Mouse (Mus musculus) CH12.LX (cell line): ENCODE results near the gene Zbp1.

Experiments used
- CTCF ChIP-seq, 2 experiments: IDR thresholded peaks in 1 of 2; conservative IDR thresholded peaks in 1 of 2; 2 replicates each; pipeline ENCODE4 v1.5.1; 2011 to 2012; ENCODE audit warnings: low read depth in 2 of 2, low read length in 2 of 2, improper control_type of control experiment in 1 of 2, inconsistent platforms in 1 of 2, mild to moderate bottlenecking in 1 of 2, moderate library complexity in 1 of 2
- E2F4 ChIP-seq: IDR thresholded peaks from 2 replicates; pipeline ENCODE4 v1.6.1; 2011; ENCODE audit warnings: low read depth, low read length, improper control_type of control experiment; ENCODE audit not compliant: insufficient replicate concordance
- ELF1 ChIP-seq: IDR thresholded peaks from 2 replicates; pipeline ENCODE4 v1.6.1; 2014; ENCODE audit warnings: low read depth, mild to moderate bottlenecking, inconsistent platforms, low read length, improper control_type of control experiment
- EP300 ChIP-seq: IDR thresholded peaks from 2 replicates; pipeline ENCODE4 v1.6.1; 2011; ENCODE audit warnings: low read length, improper control_type of control experiment
- GABPA ChIP-seq: IDR thresholded peaks from 2 replicates; pipeline ENCODE4 v1.6.1; 2012; ENCODE audit warnings: low read depth, low read length, improper control_type of control experiment, inconsistent platforms; ENCODE audit not compliant: insufficient replicate concordance
- KAT2A ChIP-seq: IDR thresholded peaks from 2 replicates; pipeline ENCODE4 v1.6.1; 2012; ENCODE audit warnings: low read length, improper control_type of control experiment, inconsistent platforms; ENCODE audit not compliant: insufficient replicate concordance
- MYC ChIP-seq: IDR thresholded peaks from 2 replicates; pipeline ENCODE4 v1.6.1; 2011; ENCODE audit warnings: low read depth, mild to moderate bottlenecking, improper control_type of control experiment, low read length
- PAX5 ChIP-seq: IDR thresholded peaks from 2 replicates; pipeline ENCODE4 v1.6.1; 2012; ENCODE audit warnings: low read length, inconsistent platforms, mixed read lengths
- POLR2A ChIP-seq: IDR thresholded peaks from 2 replicates; pipeline ENCODE4 v1.6.1; 2011; ENCODE audit warnings: low read depth, mild to moderate bottlenecking, improper control_type of control experiment, low read length
- UBTF ChIP-seq: IDR thresholded peaks from 2 replicates; pipeline ENCODE4 v1.6.1; 2012; ENCODE audit warnings: low read depth, mild to moderate bottlenecking, inconsistent platforms, low read length, improper control_type of control experiment, moderate library complexity
- USF1 ChIP-seq: IDR thresholded peaks from 2 replicates; pipeline ENCODE4 v1.6.1; 2014; ENCODE audit warnings: low read depth, mild to moderate bottlenecking, inconsistent platforms, low read length, improper control_type of control experiment
- ZC3H11A ChIP-seq: IDR thresholded peaks from 2 replicates; pipeline ENCODE4 v1.6.1; 2012; ENCODE audit warnings: low read depth, mild to moderate bottlenecking, inconsistent platforms, low read length, improper control_type of control experiment

DNA sequence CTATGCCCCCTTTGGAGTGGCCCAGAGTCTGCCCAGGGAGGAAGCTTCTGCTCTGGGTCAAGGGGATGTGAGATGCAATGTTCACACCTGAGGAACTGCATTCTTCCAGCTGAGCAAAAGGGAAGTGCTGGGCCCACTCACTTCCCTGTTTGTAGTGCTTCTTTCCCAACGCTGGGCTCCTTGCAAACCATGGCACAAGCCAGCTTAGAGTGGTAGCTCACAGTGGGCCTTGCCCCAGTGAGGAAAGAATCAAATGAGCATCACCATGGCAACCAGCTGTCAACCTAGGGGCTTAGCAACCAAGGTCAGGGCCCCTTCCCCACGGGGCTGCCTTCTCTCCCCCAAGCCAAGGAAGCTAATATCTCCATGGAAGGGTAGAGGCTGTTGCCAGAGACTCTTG lies 45.7 kb downstream of the Zbp1 start:
- no peak for TF ChIP-seq MYC
- TF ChIP-seq POLR2A = no peak
- no peak for TF ChIP-seq E2F4
- TF ChIP-seq CTCF (conservative IDR thresholded peaks at IDR 0.05 in 1 of 2, IDR thresholded peaks at IDR 0.05 in 1 of 2; ENCODE audit: low read depth in 2 of 2, low read length in 2 of 2) = no peak
- no peak for TF ChIP-seq EP300
- TF ChIP-seq KAT2A = no peak
- no peak for TF ChIP-seq USF1
- TF ChIP-seq PAX5 = no peak
- 0 out of 2 replicates have a peak, but pooled peaks have one; percentile 12 for TF ChIP-seq ELF1
- no peak for TF ChIP-seq ZC3H11A
- no peak for TF ChIP-seq UBTF
- TF ChIP-seq GABPA = no peak
